Mouse (Mus musculus) CH12.LX (cell line): ENCODE measurements around the gene Tmem119. TPM values are rescaled to one million over a fixed set of nuclear protein-coding genes. Genes with fewer than 3 reads are reported as not detected.

ENCODE experiments used
- DNase-seq: peaks from one replicate; pipeline ENCODE4 v3.0.0-alpha.2; 2013; ENCODE audit errors: extremely low read depth
- H3K27ac ChIP-seq: 2 replicates; pipeline ENCODE4 v1.5.1; 2012; ENCODE audit warnings: low read depth, mild to moderate bottlenecking, control low read depth, moderate library complexity; ENCODE audit not compliant: insufficient read depth
- H3K27me3 ChIP-seq: replicated peaks from 2 replicates; pipeline ENCODE3; 2012; ENCODE audit warnings: inconsistent platforms
- H3K36me3 ChIP-seq, 2 experiments: replicated peaks in 1 of 2; 2 replicates each; pipeline versions ENCODE3 to v1.6.1; 2012; ENCODE audit warnings: inconsistent platforms in 1 of 2, low read length in 1 of 2, mild to moderate bottlenecking in 1 of 2, mixed read lengths in 1 of 2, moderate library complexity in 1 of 2; ENCODE audit not compliant: control insufficient read depth in 1 of 2, insufficient read depth in 1 of 2
- H3K4me1 ChIP-seq, 2 experiments: 2 replicates each; pipeline ENCODE4 v1.6.1; 2012; ENCODE audit warnings: inconsistent platforms in 1 of 2, moderate library complexity in 1 of 2; ENCODE audit not compliant: insufficient read depth in 2 of 2, control insufficient read depth in 1 of 2
- H3K4me2 ChIP-seq: 2 replicates; pipeline ENCODE4 v1.6.1; 2012; ENCODE audit warnings: low read depth, mild to moderate bottlenecking, control low read depth; ENCODE audit not compliant: poor library complexity, insufficient read depth, severe bottlenecking
- H3K4me3 ChIP-seq, 3 experiments: fragments of 150-350 bp in 1 of 3; sonication (generic) in 1 of 3; replicated peaks in 1 of 3; 2 replicates each; pipeline versions ENCODE3 to v1.5.1; 2011 to 2012; ENCODE audit warnings: low read depth in 2 of 3, low read length in 2 of 3, mild to moderate bottlenecking in 2 of 3, moderate library complexity in 2 of 3, control low read depth in 1 of 3, improper control_type of control experiment in 1 of 3, inconsistent platforms in 1 of 3, mixed read lengths in 1 of 3; ENCODE audit not compliant: poor library complexity in 1 of 3
- H3K79me2 ChIP-seq: replicated peaks from 2 replicates; pipeline ENCODE4 v1.6.1; 2012; ENCODE audit warnings: mild to moderate bottlenecking, moderate library complexity; ENCODE audit not compliant: control insufficient read depth, poor library complexity, insufficient read depth, severe bottlenecking; ENCODE audit errors: extremely low read depth
- H3K9ac ChIP-seq: 2 replicates; pipeline ENCODE4 v1.6.1; 2012; ENCODE audit warnings: low read depth, mild to moderate bottlenecking, control low read depth, moderate library complexity; ENCODE audit not compliant: insufficient read depth
- H3K9me3 ChIP-seq: replicated peaks from 2 replicates; pipeline ENCODE3; 2012; ENCODE audit warnings: low read length, inconsistent platforms, mixed read lengths
- BHLHE40 ChIP-seq: IDR thresholded peaks from 2 replicates; pipeline ENCODE4 v1.6.1; 2011; ENCODE audit warnings: mild to moderate bottlenecking, low read depth, low read length, improper control_type of control experiment
- CHD1 ChIP-seq: IDR thresholded peaks from 2 replicates; pipeline ENCODE4 v1.6.1; 2012; ENCODE audit warnings: low read depth, low read length, improper control_type of control experiment, inconsistent platforms
- ELF1 ChIP-seq: IDR thresholded peaks from 2 replicates; pipeline ENCODE4 v1.6.1; 2014; ENCODE audit warnings: low read depth, mild to moderate bottlenecking, inconsistent platforms, low read length, improper control_type of control experiment
- EP300 ChIP-seq: IDR thresholded peaks from 2 replicates; pipeline ENCODE4 v1.6.1; 2011; ENCODE audit warnings: low read length, improper control_type of control experiment
- ETS1 ChIP-seq: conservative IDR thresholded peaks from 2 replicates; pipeline ENCODE4 v1.6.1; 2012; ENCODE audit warnings: low read depth, mild to moderate bottlenecking, inconsistent platforms, low read length, improper control_type of control experiment, moderate library complexity
- GABPA ChIP-seq: IDR thresholded peaks from 2 replicates; pipeline ENCODE4 v1.6.1; 2012; ENCODE audit warnings: low read depth, low read length, improper control_type of control experiment, inconsistent platforms; ENCODE audit not compliant: insufficient replicate concordance
- HCFC1 ChIP-seq: IDR thresholded peaks from 2 replicates; pipeline ENCODE4 v1.6.1; 2012; ENCODE audit warnings: low read depth, mild to moderate bottlenecking, inconsistent platforms, low read length, improper control_type of control experiment
- IRF4 ChIP-seq: IDR thresholded peaks from 2 replicates; pipeline ENCODE4 v1.6.1; 2014; ENCODE audit warnings: low read depth, mild to moderate bottlenecking, inconsistent platforms, low read length, improper control_type of control experiment
- KAT2A ChIP-seq: IDR thresholded peaks from 2 replicates; pipeline ENCODE4 v1.6.1; 2012; ENCODE audit warnings: low read length, improper control_type of control experiment, inconsistent platforms; ENCODE audit not compliant: insufficient replicate concordance
- MAX ChIP-seq: IDR thresholded peaks from 2 replicates; pipeline ENCODE4 v1.6.1; 2011; ENCODE audit warnings: low read length, improper control_type of control experiment
- MAZ ChIP-seq: IDR thresholded peaks from 2 replicates; pipeline ENCODE4 v1.6.1; 2012; ENCODE audit warnings: low read depth, mild to moderate bottlenecking, inconsistent platforms, low read length, improper control_type of control experiment, moderate library complexity
- MEF2A ChIP-seq: IDR thresholded peaks from 2 replicates; pipeline ENCODE4 v1.6.1; 2014; ENCODE audit warnings: low read depth, mild to moderate bottlenecking, inconsistent platforms, low read length, improper control_type of control experiment, borderline replicate concordance
- MYC ChIP-seq: IDR thresholded peaks from 2 replicates; pipeline ENCODE4 v1.6.1; 2011; ENCODE audit warnings: low read depth, mild to moderate bottlenecking, improper control_type of control experiment, low read length
- POLR2AphosphoS2 ChIP-seq: IDR thresholded peaks from 2 replicates; pipeline ENCODE4 v1.6.1; 2011; ENCODE audit warnings: low read depth, low read length, improper control_type of control experiment
- RAD21 ChIP-seq: IDR thresholded peaks from 2 replicates; pipeline ENCODE4 v1.6.1; 2011; ENCODE audit warnings: low read depth, mild to moderate bottlenecking, low read length, improper control_type of control experiment, moderate library complexity
- SIN3A ChIP-seq: IDR thresholded peaks from 2 replicates; pipeline ENCODE4 v1.6.1; 2012; ENCODE audit warnings: low read length, improper control_type of control experiment, inconsistent platforms
- TBP ChIP-seq: conservative IDR thresholded peaks from 2 replicates; pipeline ENCODE4 v1.6.1; 2011; ENCODE audit warnings: low read depth, low read length, improper control_type of control experiment
- TCF12 ChIP-seq: IDR thresholded peaks from 2 replicates; pipeline ENCODE4 v1.6.1; 2014; ENCODE audit warnings: low read depth, mild to moderate bottlenecking, inconsistent platforms, low read length, improper control_type of control experiment
- USF1 ChIP-seq: IDR thresholded peaks from 2 replicates; pipeline ENCODE4 v1.6.1; 2014; ENCODE audit warnings: low read depth, mild to moderate bottlenecking, inconsistent platforms, low read length, improper control_type of control experiment
- USF2 ChIP-seq: conservative IDR thresholded peaks from 2 replicates; pipeline ENCODE4 v1.6.1; 2011; ENCODE audit warnings: low read depth, low read length, improper control_type of control experiment
- ZNF384 ChIP-seq: IDR thresholded peaks from 2 replicates; pipeline ENCODE4 v1.6.1; 2012; ENCODE audit warnings: low read depth, low read length, improper control_type of control experiment, inconsistent platforms
- dilution Hi-C: fragments of 300-500 bp; cut with MboI; formaldehyde crosslinking; loops from 2 replicates; pipeline ENCODE4 v1.14.3; 2020; ENCODE audit warnings: low sequenced_read_pairs; ENCODE audit not compliant: extremely low pct_unique_long_range_greater_than_20kb, extremely low pct_ligation_motif_present
- in situ Hi-C: fragments of 300-500 bp; cut with MboI; formaldehyde crosslinking; loops from 3 replicates; pipeline ENCODE4 v1.14.3; 2019; ENCODE audit warnings: low sequenced_read_pairs, low pct_ligation_motif_present, low pct_unique_long_range_greater_than_20kb, mixed read lengths
- polyA plus RNA-seq: library from polyadenylated mRNA; unstranded; fragments of >175 nt; gene quantifications from 2 replicates; pipeline ENCODE4 v1.2.1, GENCODE M21; 2012; ENCODE audit warnings: low read depth; ENCODE audit not compliant: insufficient read length
- total RNA-seq, 2 experiments: library from RNA; depleted of rRNA; stranded (reverse); fragments of 300-350 nt in 1 of 2; fragments of >200 nt in 1 of 2; gene quantifications; 2 replicates each; pipeline ENCODE4 v1.2.3; 2012 to 2014

Gene Tmem119
- total and polyA plus RNA-seq, 3 experiments = 0.30 to 1.5 (median 1.0) TPM

DNA sequence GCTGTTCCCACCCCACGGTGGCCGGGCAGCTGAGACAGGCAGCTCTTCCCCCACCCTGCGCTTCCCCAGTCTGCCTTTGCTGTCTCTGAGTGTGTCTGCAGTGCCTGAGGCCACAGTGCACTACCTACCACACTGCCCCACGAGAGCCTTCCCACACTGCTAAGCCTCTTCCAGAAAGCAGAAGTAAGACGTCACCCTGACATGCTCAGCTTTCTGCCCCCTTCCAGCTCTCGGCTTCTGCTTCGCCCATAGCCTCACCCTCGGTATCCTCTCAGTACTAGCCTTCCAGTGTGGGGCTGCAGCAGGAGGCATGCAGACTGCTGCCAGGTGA, 23.5 kb downstream of the Tmem119 start (continued):
- TF ChIP-seq RAD21 (no peak; the same call in 1 of the 2 replicates), KAT2A (no peak), ZNF384 (no peak), HCFC1 (no peak), POLR2AphosphoS2 (no peak)

DNA sequence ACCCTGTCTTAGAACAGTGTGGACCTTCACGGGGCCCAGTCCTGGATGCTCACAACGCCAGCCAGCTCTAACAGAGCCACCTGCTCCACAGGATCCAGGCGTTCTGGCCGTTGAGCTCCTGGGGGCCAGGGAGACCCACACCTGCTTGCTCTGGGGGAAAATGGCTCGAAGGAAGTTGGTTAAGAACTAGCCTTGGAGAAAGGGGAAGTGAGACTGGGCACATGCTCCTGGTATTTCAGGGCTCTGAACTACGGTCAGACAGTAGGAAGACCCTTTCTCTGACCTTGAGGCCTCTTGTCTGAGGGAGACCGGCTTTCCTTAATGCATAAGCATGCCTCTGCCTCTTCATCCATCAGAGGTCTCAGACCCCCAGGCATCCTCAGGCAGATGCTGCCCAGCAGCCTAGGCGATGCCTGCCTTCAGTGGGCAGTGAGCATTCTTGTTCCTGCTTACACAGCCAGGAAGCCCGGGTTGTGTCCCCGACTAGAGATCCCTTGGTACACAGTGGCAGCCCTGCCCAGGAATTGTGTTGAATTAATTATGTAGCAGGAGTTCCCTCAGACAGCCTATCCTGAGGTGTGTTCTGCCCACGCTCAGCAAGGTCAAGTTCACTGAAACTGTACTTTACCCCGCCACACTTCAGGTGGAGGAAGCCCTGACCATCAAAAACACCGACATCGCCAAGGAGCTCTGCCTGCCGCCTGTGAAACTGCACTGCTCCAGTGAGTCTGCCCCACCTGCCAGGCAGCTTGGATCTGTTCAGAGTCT, 24.0 kb downstream of the Tmem119 start:
- Histone ChIP-seq H3K9me3 (no peaks in the 10 kb centered on the region), H3K4me1 (peaks cover 33 to 57% of the 10 kb centered on the region in 2 experiments), H3K79me2 (peaks cover 15% of the 10 kb centered on the region), H3K27me3 (no peaks in the 10 kb centered on the region), H3K4me3 (peak overlapping the region in 1 of 3 experiments; percentile 29), H3K36me3 (peaks cover 21 to 42% of the 10 kb centered on the region in 2 experiments), H3K4me2 (peak overlapping the region; percentile 14; the same call in 1 of the 2 replicates), H3K9ac (no peak overlapping the region), H3K27ac (peak overlapping the region; percentile 95)
- dilution Hi-C loops = no loop called here
- in situ Hi-C loops = loop anchor here (5.0 to 10.0 kb wide), 2 partner anchors 36 to 58 kb away; partner anchors contain the start of gene Selplg
- peak; percentile 74 for DNase-seq
- TF ChIP-seq KAT2A (0 out of 2 replicates have a peak, but pooled peaks have one; percentile 15), ELF1 (no peak; the same call in 1 of the 2 replicates), EP300 (peak; percentile 92), MYC (peak; percentile 78), MEF2A (peak; percentile 71; the same call in 1 of the 2 replicates), MAZ (0 out of 2 replicates have a peak, but pooled peaks have one; percentile 59), USF1 (no peak), IRF4 (peak; percentile 96), TBP (0 out of 2 replicates have a peak, but pooled peaks have one; percentile 29), SIN3A (peak; percentile 38; the same call in 1 of the 2 replicates), MAX (peak; percentile 68), TCF12 (peak; percentile 93), BHLHE40 (peak; percentile 85), CHD1 (0 out of 2 replicates have a peak, but pooled peaks have one; percentile 11), ETS1 (peak; percentile 45), GABPA (no peak), USF2 (no peak)
